Mouse (Mus musculus): ENCODE results near the gene Kdm4a.

DNA sequence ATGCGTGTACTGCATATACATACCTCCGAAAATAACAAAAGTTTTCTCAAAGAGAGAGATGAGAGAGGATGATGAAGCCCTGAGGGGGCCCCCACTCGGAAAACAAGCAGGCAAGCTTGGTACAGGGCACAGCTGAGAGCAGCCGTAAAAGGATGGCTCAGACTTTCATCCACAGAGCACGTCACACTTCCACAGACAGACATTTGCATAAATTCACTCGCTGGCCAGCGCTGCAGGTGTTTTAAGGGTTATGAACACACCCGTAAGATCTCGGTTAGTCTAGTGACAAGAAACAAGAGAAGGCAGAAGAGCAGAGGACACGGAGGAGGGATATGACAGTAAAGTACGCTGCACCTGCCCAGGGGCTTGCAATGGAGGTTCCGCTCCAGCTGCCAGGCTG lies 7.4 kb downstream of the Kdm4a start:
- TF ChIP-seq POLR2A (IDR thresholded peaks at IDR 0.05; ENCODE audit: low read depth, low read length), result no peak
- no peak for TF ChIP-seq CTCF (IDR thresholded peaks at IDR 0.05; ENCODE audit: borderline replicate concordance, insufficient read depth, low read length)
